Mouse (Mus musculus) right cerebral cortex, postnatal 14 days (tissue): ENCODE results near the gene Cntrob.
A peak's percentile ranks its signal among the peaks of the same experiment; 100 is the strongest.

Source experiments
- DNase-seq: peaks from one replicate; pipeline ENCODE4 v3.0.0; 2022

The Cntrob gene

DNA sequence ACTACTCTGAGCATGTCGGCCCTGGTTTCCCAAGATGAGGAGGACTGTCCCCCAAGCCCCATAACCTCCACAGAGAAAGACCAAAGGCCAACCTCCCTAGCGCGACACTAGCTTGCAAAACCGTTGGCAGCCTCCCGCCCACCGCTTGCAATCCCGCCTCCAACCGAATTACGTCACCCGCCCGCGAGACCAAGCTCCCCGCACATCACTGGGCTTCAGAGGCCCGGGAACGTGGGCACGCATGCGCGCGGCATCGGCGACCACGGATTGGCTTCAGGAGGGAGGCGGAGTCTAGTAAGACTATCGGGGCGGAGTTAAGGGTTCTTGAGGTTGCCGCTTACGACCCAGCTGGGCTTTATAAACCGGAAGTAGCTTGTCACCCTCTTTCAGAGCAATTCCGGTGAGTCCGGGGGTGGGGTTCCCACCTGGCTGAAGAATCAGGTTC is at the start of gene Cntrob, which contains the start of gene Trappc1:
Cntrob (minus strand) TSS at position 109 of the 445 bp plus-strand sequence.
Trappc1 (plus strand) TSS at position 314 of the 445 bp plus-strand sequence.
- DNase-seq, result peak; percentile 99

- no peak for DNase-seq
Measured at GRCm38 (mm10) chr11:69372780-69373170, 49.2 kb upstream of the Cntrob start.

GRCm38 (mm10) chr11:69372056-69372779 is 48.6 kb upstream of the Cntrob start:
- DNase-seq, result peak; percentile 47

GRCm38 (mm10) chr11:69371601-69372000 is 48.0 kb upstream of the Cntrob start:
- DNase-seq, result no peak

- no peak for DNase-seq
Measured at GRCm38 (mm10) chr11:69370817-69371215, 47.2 kb upstream of the Cntrob start.

DNA sequence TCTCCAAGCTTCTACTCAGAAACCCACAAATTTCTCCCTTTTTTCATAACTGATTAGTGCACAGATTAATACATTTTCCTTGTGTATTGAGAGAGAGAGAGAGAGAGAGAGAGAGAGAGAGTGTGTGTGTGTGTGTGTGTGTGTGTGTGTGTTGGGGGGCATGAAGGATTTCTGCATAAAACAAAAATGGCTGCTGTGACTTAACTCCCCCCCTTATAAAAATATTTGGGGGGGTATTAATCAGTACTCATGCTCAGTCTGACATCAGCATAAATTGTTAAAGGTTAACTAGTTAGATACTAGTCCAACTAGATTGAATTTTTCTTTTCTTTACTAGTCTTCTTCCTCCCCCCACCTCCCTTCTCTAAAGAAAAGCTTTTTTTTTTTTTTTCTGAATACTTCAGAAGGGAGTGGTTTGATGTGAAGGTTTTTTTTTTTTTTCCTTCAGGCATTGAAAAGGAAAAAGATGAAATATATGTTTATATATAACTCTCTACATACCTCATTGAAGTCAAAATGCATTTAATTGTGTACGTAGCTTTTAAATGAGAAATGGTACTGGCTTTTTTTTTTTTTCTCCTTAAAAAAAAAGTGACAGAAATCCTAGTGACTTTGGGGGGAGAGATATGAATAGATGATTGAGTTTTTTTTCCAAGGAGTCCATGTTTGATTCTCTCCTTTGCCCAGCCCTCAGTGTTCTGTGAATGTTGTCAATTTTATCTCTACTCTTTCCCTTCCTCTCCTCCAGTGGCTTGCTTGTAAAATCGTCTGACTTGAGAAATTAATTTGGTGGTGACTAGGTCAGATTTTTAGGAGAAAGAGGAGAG is 46.6 kb upstream of the Cntrob start:
- no peak for DNase-seq

DNA sequence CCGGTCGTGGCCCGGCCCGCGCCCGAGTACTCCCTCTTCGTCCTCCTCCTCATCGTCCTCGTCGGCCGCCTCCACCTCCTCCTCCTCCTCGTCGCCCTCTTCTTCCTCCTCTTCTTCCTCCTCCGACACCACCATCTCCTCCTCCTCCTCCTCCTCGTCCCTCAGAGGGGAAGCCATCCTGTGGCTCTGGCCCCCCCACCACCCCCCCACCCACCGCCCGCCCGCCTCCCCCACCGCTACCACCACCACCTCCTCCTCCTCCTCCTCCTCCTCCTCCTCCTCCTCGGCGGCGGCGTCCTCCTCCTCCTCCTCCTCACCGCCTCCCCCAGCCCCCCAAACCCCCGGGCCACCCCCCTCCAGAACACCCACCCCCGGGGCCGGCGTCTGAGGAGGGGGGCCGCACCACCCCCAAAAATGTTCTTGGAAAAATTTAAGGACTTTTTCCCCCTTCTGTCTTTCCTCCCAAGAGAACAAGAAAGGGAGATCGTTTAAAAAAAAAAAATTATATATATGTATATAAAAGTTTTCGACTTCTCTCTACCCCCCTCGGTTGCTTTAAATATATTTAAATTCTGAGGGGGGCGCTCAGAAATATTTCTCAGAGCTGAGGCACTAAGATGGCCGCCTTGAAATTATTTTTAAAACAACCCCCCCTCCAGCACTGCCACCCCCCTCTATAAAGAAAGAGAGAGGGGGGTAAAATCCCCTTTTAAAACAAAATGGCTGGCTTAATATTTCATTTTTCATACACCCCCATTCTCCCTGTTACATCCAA is 45.8 kb upstream of the Cntrob start, which contains the start of gene Chd3:
Chd3 (minus strand) TSS at position 192 of the 775 bp plus-strand sequence.
- no peak for DNase-seq

- peak; percentile 42 for DNase-seq
Measured at GRCm38 (mm10) chr11:69368356-69369214, 45.0 kb upstream of the Cntrob start.

DNA sequence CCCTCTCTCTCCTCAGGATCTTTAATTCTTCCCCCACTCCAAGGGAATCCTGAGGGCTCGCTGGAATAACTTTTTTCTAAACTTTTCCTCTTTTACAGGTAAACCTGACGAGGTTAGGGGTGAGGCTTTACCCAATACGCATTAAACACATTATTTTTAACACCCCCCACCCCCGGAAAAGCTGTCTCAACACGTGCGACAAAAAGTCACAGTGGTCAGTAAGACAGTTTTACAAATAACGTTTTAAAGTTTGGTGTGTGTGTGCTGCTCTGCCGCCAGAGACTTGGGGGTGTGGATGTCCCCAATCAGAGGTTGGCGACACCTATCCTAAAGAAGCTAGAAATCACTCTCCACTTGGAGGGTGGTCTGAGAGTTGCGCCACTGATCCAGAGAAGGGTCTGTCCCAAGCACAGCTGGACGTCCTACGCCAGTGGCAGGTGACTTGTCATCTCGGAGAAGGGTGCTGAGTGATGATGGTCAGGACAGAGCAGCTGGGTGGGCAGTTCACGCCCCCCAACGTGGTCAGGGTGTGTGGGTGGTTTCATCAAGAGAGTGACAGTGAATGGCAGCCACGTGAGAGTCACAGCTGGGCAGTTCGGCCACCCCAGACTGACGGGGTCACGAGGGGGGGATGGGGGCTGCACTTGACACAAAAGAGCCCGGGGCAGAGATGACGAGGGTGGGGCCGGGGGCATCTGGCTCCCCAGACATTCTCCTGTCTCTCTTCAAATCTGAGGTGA is 44.2 kb upstream of the Cntrob start:
- DNase-seq, result peak; percentile 19

- no peak for DNase-seq
Measured at GRCm38 (mm10) chr11:69366855-69367615, 43.5 kb upstream of the Cntrob start.

GRCm38 (mm10) chr11:69366157-69366854 is 42.7 kb upstream of the Cntrob start:
- DNase-seq, result peak; percentile 98

DNA sequence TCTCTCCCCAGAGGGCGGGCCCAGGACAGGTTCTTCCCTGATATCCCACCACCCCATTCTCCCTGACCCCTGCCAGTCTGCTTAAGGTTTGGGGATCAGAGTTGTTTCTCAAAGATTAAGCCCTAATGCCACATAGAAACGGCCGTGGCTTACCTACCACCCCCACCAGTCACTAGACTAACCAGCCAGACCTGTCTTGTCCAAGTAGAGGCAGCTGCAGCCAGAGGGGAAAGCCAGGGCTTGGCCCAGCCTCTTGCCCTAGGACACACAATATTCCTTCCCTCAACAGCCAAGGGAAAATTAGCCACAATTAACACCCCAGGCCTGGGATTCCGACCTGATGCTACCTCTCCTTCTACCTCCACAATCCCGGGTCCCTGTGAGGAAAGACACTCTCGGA is 42.1 kb upstream of the Cntrob start:
- no peak for DNase-seq

- DNase-seq, result peak; percentile 95
Measured at GRCm38 (mm10) chr11:69364910-69365309, 41.3 kb upstream of the Cntrob start.

- no peak for DNase-seq
Measured at GRCm38 (mm10) chr11:69364376-69364775, 40.8 kb upstream of the Cntrob start.

DNA sequence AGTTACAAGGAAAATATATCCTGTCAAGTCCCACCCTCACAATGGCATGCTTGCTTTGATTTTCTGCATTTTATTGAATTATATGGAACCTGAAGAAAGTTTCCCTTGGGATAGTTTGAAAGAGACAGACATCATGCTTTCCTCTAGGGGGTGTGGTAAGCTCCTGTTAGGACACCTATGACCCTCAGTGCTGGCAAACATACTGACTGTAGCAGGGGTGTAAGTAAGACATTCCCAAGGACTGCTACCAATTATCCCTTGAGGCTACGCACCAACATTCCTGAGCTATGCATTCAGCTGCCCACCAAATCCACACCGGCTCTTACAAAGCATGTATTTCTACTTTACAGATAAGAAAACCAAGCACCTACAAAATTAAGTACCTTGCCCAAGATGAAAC is 38.9 kb upstream of the Cntrob start:
- no peak for DNase-seq

DNA sequence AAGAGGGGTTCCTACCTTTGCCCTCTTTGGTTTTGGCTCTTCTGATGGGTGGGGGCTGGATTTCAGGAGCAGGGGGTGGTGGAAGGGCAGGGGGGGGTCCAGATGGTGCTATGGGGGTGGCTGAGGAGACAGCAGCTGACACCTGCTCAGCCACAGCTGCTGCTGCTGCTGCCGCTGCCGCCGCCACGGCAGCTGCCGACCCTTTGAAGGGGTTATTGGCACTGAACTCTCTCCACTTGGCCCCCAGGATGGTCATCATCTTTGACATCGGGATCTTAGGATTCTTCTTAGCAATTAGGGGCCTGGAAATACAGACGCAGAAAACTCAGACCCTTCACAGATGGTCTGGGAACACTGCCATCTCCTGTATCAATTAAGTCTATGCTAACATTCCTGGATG is 38.4 kb upstream of the Cntrob start:
- no peak for DNase-seq

- DNase-seq, result no peak
Measured at GRCm38 (mm10) chr11:69357690-69358089, 34.1 kb upstream of the Cntrob start.

DNA sequence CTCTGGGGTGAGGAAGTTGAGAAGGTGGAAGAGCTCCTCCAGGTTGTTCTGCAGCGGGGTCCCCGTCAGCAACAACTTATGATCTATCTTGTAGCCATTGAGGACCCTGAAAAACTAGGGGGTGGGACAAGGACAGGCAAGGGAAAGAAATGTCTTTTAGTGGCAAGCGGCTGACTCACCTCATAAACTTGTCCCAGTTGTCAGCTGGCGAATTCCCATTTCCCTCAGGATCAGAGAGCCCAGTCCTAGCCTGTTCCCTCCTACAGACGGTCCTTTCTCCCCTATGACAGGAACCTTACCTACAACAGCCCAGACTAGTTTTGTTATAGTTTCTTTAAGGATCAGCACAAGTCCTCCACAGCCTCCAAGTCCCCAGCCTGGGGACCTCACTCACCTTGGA is 33.0 kb upstream of the Cntrob start:
- DNase-seq, result no peak

GRCm38 (mm10) chr11:69346441-69346840 is 22.9 kb upstream of the Cntrob start:
- no peak for DNase-seq
